Mouse (Mus musculus): Measurements from ENCODE around the gene Oat. TPM values are rescaled to one million over a fixed set of nuclear protein-coding genes. Genes with fewer than 3 reads are reported as not detected.

Gene Oat
- polyA plus RNA-seq, 1 experiment: 32.7 TPM

GRCm38 (mm10) chr7:132542427-132542826 is 33.8 kb downstream of the Oat start:
- no peak overlapping the region for H3K4me3 ChIP-seq (ENCODE audit: control insufficient read depth, low read depth, low read length)
- H3K36me3 ChIP-seq (ENCODE audit: control insufficient read depth, insufficient read depth, low read length): no peaks in the 10 kb centered on the region
- no peak for TF ChIP-seq CTCF (IDR thresholded peaks at IDR 0.05; ENCODE audit: control insufficient read depth, insufficient read depth, insufficient replicate concordance, low read depth, low read length)
- TF ChIP-seq POLR2A (IDR thresholded peaks at IDR 0.05; ENCODE audit: control insufficient read depth, low read depth, low read length): no peak
- H3K27ac ChIP-seq (ENCODE audit: control insufficient read depth, insufficient read depth, low read depth, low read length): no peak overlapping the region
- H3K27me3 ChIP-seq (ENCODE audit: control insufficient read depth, insufficient read depth, low read length): no peaks in the 10 kb centered on the region
- no peaks in the 10 kb centered on the region for H3K4me1 ChIP-seq (ENCODE audit: control insufficient read depth, insufficient read depth, low read length)

DNA sequence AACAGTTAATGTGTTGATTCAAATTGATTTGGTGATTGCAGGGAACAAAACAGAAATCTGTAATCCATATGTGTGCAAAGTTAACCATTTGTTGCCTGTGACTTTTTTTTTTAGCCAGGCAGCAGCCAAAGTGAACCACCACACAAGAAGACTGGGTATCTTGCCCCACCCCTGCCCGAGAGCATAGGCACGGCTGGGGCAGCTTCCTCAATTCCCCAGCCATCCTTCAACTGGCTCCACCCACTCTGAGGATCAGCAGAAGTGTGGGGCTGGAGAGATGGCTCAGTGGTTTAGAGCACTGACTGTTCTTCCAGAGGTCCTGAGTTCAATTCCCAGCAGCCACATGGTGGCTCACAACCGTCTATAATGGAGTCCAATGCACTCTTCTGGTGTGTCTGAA is 34.6 kb downstream of the Oat start:
- no peak overlapping the region for H3K27ac ChIP-seq (ENCODE audit: control insufficient read depth, insufficient read depth, low read depth, low read length)
- H3K4me3 ChIP-seq (ENCODE audit: control insufficient read depth, low read depth, low read length): no peak overlapping the region
- no peaks in the 10 kb centered on the region for H3K4me1 ChIP-seq (ENCODE audit: control insufficient read depth, insufficient read depth, low read length)
- no peaks in the 10 kb centered on the region for H3K27me3 ChIP-seq (ENCODE audit: control insufficient read depth, insufficient read depth, low read length)
- H3K36me3 ChIP-seq (ENCODE audit: control insufficient read depth, insufficient read depth, low read length): no peaks in the 10 kb centered on the region
- no peak for TF ChIP-seq CTCF (IDR thresholded peaks at IDR 0.05; ENCODE audit: control insufficient read depth, insufficient read depth, insufficient replicate concordance, low read depth, low read length)
- no peak for TF ChIP-seq POLR2A (IDR thresholded peaks at IDR 0.05; ENCODE audit: control insufficient read depth, low read depth, low read length)

DNA sequence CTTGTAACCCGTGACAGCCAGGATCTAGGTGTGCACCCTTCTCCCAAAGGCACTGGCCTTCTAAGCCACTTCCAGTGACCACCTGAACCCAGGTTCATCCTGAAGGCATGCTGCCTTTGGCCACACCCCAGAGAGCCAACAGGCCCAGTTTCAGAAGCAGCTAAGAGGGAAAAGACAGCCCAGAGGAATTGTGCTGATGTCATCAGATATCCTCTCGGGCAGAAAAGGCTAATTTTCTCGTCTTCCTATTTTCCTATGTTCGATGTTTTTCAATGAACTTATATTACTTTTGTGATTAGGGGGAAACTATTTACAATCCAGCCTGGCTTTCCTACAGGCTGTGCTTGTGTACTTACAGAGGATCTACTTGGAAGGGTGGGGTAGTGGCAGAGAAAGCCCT is 35.6 kb downstream of the Oat start:
- Histone ChIP-seq H3K4me1 (ENCODE audit: control insufficient read depth, insufficient read depth, low read length) (no peaks in the 10 kb centered on the region), H3K4me3 (ENCODE audit: control insufficient read depth, low read depth, low read length) (peak overlapping the region; percentile 82), H3K36me3 (ENCODE audit: control insufficient read depth, insufficient read depth, low read length) (no peaks in the 10 kb centered on the region), H3K27ac (ENCODE audit: control insufficient read depth, insufficient read depth, low read depth, low read length) (no peak overlapping the region), H3K27me3 (ENCODE audit: control insufficient read depth, insufficient read depth, low read length) (no peaks in the 10 kb centered on the region)
- TF ChIP-seq CTCF (IDR thresholded peaks at IDR 0.05; ENCODE audit: control insufficient read depth, insufficient read depth, insufficient replicate concordance, low read depth, low read length) (no peak), POLR2A (IDR thresholded peaks at IDR 0.05; ENCODE audit: control insufficient read depth, low read depth, low read length) (no peak)

GRCm38 (mm10) chr7:132529206-132529605 is 47.0 kb downstream of the Oat start:
- no peaks in the 10 kb centered on the region for H3K36me3 ChIP-seq (ENCODE audit: control insufficient read depth, insufficient read depth, low read length)
- H3K4me3 ChIP-seq (ENCODE audit: control insufficient read depth, low read depth, low read length): no peak overlapping the region
- H3K4me1 ChIP-seq (ENCODE audit: control insufficient read depth, insufficient read depth, low read length): no peaks in the 10 kb centered on the region
- H3K27ac ChIP-seq (ENCODE audit: control insufficient read depth, insufficient read depth, low read depth, low read length): no peak overlapping the region
- TF ChIP-seq CTCF (IDR thresholded peaks at IDR 0.05; ENCODE audit: control insufficient read depth, insufficient read depth, insufficient replicate concordance, low read depth, low read length): no peak
- TF ChIP-seq POLR2A (IDR thresholded peaks at IDR 0.05; ENCODE audit: control insufficient read depth, low read depth, low read length): no peak
- H3K27me3 ChIP-seq (ENCODE audit: control insufficient read depth, insufficient read depth, low read length): no peaks in the 10 kb centered on the region

DNA sequence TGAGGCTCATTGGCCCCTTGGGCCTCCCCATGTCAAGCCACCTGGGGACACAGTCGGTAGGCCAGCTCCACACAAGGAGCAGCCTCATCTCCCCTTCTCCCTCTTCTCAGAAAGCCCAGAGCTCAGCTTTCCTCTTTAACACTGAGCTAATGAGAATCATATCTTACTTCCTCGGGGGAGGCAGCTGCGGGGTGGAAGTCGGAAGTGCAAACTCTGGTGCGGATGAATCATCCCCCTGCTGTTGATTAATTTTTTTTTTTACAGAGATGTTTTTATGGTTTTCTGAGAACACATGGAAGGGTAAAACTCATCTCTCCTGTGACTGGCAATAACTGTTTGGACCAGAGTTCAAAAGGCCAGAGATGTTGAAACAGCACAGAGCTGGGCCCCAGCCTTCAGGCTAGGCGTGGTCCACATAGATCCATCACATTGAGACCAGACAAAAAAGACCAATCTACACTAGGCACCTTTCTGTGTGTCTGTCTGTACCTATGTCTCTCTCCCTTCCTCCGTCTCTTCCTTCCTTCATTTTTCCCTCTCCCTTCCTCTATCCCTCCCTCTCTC is 62.7 kb downstream of the Oat start:
- no peaks in the 10 kb centered on the region for H3K36me3 ChIP-seq (ENCODE audit: control insufficient read depth, insufficient read depth, low read length)
- H3K27me3 ChIP-seq (ENCODE audit: control insufficient read depth, insufficient read depth, low read length): no peaks in the 10 kb centered on the region
- H3K27ac ChIP-seq (ENCODE audit: control insufficient read depth, insufficient read depth, low read depth, low read length): no peak overlapping the region
- TF ChIP-seq CTCF (IDR thresholded peaks at IDR 0.05; ENCODE audit: control insufficient read depth, insufficient read depth, insufficient replicate concordance, low read depth, low read length) (no peak), POLR2A (IDR thresholded peaks at IDR 0.05; ENCODE audit: control insufficient read depth, low read depth, low read length) (no peak)
- no peak overlapping the region for H3K4me3 ChIP-seq (ENCODE audit: control insufficient read depth, low read depth, low read length)
- H3K4me1 ChIP-seq (ENCODE audit: control insufficient read depth, insufficient read depth, low read length): no peaks in the 10 kb centered on the region

DNA sequence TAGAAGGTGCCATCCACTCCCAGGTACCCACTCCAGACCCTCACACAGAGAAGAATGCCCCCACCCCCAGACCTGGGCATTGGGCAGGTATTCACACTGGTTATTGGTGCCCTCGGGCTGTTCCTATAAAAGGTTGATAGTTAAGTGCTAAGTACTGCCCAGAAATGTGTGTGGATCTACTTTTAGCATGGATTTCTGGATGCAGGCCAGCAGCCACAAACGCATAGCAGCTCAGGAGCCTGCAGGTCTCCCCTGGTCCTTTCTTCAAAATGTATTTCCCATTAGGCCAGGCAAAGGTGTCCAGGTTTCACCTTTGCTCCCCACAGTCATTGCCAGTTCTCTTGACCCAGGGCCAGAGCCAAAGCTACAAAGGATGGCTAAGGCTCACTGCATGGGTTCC is 67.1 kb downstream of the Oat start:
- no peak overlapping the region for H3K27ac ChIP-seq (ENCODE audit: control insufficient read depth, insufficient read depth, low read depth, low read length)
- no peak for TF ChIP-seq CTCF (IDR thresholded peaks at IDR 0.05; ENCODE audit: control insufficient read depth, insufficient read depth, insufficient replicate concordance, low read depth, low read length)
- no peak for TF ChIP-seq POLR2A (IDR thresholded peaks at IDR 0.05; ENCODE audit: control insufficient read depth, low read depth, low read length)
- H3K36me3 ChIP-seq (ENCODE audit: control insufficient read depth, insufficient read depth, low read length): no peaks in the 10 kb centered on the region
- H3K4me1 ChIP-seq (ENCODE audit: control insufficient read depth, insufficient read depth, low read length): no peaks in the 10 kb centered on the region
- no peaks in the 10 kb centered on the region for H3K27me3 ChIP-seq (ENCODE audit: control insufficient read depth, insufficient read depth, low read length)
- no peak overlapping the region for H3K4me3 ChIP-seq (ENCODE audit: control insufficient read depth, low read depth, low read length)

Other genes with a start within 250 kb of the Oat start
- gene Nkx1-2, start 23.2 kb upstream of the Oat start, polyA plus RNA-seq (2012; rRNA removed): 0.15 and 0.17 TPM in 2 replicates
- gene Lhpp, start 34.2 kb upstream of the Oat start, polyA plus RNA-seq (2012; rRNA removed): 6.4 and 7.3 TPM in 2 replicates
- gene Fam53b, start 237.5 kb upstream of the Oat start, polyA plus RNA-seq (2012; rRNA removed): 6.1 and 7.8 TPM in 2 replicates